Mouse (Mus musculus): ENCODE measurements around the gene Treml1.
A peak's percentile ranks its signal among the peaks of the same experiment; 100 is the strongest.

Gene Treml1

DNA sequence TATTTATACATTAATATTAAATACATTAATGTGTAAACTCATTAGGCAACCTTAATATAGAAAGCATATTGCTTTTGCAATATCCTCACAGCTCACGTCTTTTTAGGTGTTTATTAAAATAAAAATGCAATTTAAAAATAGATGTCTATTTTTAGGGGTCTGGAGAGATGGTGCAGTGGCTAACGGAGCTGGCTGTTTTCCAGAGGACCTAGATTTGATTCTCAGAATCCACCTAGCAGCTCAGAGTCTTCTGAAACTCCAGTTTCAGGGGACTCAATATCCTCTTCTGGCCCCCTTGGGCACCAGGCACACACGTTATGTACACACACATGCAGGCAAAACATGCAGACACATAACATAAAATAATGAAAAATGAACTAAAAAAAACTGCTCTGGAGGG lies 2.6 kb downstream of the Treml1 start:
- DNase-seq = peak in 1 of 2 experiments; percentile 16

DNA sequence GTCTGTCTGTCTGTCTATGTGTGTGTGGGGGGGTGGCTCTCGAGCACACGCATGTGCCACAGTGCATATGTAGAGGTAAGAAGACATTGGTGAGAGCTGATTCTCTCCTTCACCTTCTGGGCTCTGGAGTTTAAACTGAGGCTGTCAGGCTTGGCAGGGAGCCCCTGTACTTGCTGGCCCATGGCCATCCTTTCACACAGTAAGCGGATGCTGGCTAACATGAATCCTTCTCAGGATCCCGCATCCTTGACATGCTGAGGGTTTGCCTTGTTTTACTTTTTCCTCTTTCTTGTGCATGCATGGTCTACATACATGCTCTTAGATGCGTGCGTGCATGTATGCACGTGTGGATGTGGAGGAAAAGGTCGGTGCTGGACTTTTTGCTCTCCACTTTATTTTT lies 3.2 kb downstream of the Treml1 start:
- peak; percentile 75 to 87 for DNase-seq

DNA sequence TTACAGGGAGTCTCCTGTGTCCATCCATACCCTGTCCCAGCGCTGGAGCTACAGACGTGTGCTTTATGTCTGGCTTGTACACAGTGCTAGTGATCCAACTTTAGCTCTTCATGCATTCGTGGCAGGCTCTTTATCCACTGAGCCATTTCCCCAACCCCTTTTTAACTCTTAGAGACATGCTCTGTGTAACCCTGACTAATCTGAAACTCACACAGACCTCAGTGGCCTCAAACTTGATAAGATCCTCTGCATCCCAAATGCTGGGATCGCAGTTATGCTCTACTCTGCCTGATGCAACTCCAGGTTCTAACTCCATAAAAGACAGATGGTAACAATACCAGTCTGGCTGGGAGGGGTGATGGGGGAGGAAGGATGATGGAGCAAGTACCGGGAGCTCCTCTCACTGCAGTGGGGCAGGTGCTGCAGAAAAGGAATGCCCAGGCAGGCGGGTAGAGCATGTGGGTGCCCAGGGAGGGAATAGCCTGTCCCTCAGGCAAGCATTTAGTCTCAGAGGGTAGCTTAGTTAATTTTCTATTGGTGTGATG lies 3.8 kb downstream of the Treml1 start:
- DNase-seq = peak in 1 of 2 experiments; percentile 12

DNA sequence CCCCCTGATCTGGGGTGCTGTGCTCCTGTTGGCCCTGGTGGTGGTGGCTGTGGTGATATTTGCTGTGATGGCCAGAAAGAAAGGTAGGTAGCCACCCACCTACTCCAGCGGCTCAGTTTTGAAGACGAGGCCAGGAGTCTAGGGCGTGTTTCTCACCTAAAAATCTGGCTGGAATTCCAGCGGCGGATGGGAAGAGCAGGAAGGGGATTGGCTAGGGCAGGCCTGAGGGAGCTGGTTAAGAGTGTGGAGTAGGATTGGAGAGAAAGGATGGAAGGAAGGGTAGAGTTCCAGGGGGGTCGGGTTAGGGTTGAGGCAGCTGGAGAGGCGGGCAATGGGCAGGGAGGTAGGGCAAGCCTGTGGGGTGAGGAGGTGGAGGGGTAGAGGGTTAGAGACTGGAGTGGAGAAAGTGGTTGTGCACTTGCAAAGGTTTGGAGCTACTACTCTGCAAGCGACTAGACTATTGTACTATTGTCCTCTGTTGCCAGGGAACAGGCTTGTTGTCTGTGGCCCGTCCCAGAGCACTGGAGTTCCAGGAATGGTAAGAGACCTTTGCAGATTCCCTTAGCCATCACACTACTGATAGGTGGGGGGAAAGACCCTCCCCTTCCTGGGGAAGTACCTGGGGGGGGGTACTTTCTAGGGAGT lies 5.9 kb downstream of the Treml1 start:
- no peak for DNase-seq

- DNase-seq = no peak
Observed at GRCm38 (mm10) chr17:48366806-48367205, 7.1 kb downstream of the Treml1 start.

DNA sequence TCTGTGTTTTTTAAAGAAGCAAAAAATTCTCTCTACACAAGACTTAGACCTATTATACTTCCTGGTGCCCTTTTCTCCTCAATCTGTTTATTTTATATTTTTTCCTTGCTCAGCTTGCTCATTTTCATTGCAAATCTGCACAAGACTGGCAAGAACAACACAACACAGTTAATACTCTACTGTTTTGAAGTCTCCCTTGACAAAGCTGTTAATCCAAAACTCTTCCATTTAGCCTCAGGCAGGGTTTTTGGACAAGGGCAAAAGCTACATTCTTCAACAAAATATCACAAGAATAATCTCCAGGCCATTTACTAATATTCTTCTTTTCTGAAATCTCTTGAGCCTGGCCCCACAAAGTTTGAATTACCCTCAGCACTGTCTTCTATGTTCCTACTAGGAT lies 11.9 kb downstream of the Treml1 start:
- no peak for DNase-seq

DNA sequence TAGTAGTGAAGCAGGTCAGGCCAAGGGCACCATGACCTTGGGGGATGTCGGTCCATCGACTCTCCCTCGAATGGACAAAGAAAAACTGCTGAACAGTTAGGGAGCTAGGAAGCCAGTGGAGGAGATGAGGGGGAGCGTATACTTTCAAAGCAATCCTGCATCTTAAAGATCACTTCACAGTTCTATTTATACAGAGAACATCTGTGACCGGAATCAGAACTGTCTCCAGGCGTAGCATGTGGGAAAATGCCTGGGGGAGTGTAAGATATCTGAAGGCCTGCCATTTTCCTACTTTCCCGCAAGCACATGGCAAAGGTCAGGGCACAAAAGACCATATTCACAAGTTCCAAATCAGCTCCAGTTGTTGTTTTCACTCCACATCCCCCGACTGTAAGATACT lies 13.3 kb downstream of the Treml1 start:
- no peak for DNase-seq

- no peak for DNase-seq
Observed at GRCm38 (mm10) chr17:48376102-48376501, 16.4 kb downstream of the Treml1 start.

DNA sequence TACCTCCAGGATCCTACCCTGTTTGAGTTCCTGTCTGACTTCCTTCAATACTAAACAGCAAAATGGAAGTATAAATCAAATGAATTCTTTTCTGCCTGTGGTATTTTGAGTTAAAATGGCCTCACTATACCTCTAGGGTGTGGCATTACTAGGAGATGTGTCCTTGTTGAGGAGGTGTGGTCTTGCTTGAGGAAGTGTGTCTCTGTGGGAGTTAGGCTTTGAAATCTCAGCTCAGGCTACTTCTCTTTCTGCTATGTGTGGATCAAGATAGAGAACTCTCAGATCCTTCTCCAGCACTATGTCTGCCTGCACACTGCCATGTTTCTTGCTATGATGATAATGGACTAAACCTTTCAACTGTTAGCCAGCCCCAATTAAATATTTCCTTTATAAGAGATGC lies 19.3 kb downstream of the Treml1 start:
- no peak for DNase-seq

- no peak for DNase-seq
Observed at GRCm38 (mm10) chr17:48385786-48386461, 26.2 kb downstream of the Treml1 start.

DNA sequence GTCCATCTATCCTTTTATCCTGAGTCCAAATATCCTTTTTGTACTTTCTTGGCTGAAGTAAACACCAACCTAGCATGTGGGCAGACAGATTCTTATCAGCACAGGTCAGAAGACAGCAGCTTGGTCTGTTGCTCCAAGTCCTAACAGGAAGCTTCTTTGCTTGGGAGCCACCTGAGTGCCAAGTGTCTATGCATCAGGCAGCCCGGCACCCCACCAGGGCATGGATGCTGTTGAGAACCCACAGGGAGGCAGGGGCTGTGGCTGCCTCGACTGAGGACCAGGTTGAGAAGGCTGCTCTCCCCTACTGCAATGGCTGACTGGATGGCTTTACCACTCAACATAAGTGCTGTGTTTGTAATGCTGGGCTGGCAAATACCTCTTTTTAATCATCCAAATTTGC lies 28.9 kb downstream of the Treml1 start:
- DNase-seq = no peak

DNA sequence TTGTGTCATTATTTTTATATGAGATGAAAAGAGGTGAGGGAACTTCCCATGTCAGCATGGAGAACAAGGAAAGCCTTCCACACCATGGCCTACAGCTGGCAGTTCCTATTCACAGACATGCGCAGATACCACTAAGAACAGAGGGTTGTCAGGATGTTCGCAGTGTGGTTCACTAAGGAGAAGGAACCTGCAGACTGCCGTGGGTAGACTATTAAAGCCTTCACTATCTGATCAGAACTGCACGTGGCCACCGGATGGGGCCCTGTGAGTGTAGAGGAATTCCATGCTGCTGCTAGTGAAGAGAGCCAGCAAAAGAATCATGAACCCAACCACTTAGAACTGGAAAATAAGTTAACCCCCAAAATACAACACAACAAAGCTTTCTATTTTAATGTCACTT lies 29.7 kb downstream of the Treml1 start:
- no peak for DNase-seq

GRCm38 (mm10) chr17:48391446-48391845 lies 31.7 kb downstream of the Treml1 start:
- DNase-seq = no peak

- no peak for DNase-seq
Observed at GRCm38 (mm10) chr17:48392616-48393015, 32.9 kb downstream of the Treml1 start.

DNA sequence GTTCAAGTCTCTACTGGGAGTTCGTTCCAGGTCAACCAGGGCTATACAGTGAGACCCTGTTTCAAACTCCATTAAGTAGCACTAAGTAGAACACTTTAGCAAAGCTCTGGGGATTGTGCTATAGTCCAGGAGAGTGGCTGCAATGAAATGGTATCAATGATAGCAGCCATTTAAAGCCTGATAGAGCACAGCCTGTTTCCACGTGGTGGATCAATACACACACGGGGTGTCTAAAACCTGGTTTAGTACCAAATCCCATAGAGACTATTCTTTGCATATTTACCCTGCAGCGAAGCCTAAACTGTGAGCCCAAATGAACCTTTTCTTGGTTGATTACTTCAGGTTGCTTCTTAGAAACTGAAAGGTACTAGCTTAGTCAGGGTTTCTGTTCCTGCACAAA lies 42.0 kb downstream of the Treml1 start:
- DNase-seq = no peak

DNA sequence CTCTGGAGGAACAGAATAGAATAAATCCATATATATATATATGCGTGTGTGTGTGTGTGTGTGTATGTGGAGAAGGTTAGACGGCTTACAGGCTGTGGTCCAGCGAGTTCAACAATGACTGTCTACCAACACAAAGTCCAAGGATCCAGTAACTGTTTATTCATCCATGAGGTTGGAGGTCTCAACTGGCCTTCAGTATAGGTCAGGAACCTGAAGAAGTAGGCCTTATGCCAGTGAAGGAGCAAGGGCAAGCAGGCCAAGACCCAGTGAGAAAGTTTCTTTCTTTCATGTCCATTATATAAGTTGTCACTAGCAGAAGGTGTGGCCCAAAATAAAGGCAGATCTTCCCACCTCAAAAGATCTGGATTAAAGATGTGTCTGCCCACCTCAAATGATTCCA lies 43.0 kb downstream of the Treml1 start:
- no peak for DNase-seq

DNA sequence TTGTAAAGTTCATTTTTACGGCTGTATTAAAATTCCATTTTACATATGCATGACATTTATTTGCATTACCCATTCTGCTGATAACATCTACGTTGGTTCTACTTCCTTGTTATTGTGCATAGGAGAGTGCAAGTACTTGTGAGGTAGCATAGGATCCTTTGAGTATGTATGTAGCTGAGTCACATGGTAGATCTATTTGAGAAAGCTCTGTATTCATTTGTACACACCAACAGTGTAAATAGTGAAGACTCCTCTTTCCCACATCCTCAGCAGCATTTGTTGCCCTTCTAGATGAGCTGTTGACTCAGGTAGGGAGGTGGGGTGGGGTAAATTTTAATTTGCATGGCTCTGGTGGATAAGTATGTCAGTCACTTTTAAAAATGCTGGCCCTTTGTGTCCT lies 44.1 kb downstream of the Treml1 start:
- no peak for DNase-seq

GRCm38 (mm10) chr17:48404706-48405105 lies 45.0 kb downstream of the Treml1 start:
- no peak for DNase-seq

DNA sequence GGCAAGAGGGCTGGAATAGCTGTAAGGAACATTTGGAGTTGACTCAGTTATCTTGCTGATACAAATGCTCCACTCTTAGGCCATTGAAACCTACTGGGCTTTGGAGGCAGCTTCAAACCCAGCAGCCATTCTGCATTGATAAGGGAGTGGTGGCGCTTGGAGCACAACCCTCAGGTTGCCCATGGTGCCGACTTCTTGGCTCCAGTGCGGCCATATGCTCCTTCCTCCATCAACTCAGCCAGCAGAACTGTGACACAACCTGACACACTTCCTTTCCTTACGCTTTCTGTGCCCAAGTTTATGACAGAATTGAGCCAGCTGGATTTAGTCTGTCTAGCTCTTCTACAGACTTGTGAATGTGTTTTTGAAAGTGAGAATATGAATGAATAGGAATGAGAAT lies 47.4 kb downstream of the Treml1 start:
- peak; percentile 48 to 58 for DNase-seq

GRCm38 (mm10) chr17:48407910-48408525 lies 48.3 kb downstream of the Treml1 start:
- no peak for DNase-seq

- DNase-seq = peak; percentile 82 to 85
Observed at GRCm38 (mm10) chr17:48408526-48409291, 49.0 kb downstream of the Treml1 start.

- DNase-seq = peak; percentile 100
Observed at GRCm38 (mm10) chr17:48409380-48410298, 49.9 kb downstream of the Treml1 start, which contains the start of the genes Nfya and Oard1. TSS of gene Nfya (minus strand) at chr17:48409906. TSS of gene Oard1 (plus strand) at chr17:48410014.
